27 mouse cellular contexts compared by ENCODE assay signal in genomic region chr13:3889111-3889510, GRCm38 (mm10). TPM values are rescaled to one million over a fixed set of nuclear protein-coding genes. Genes with fewer than 3 reads are reported as not detected.
DNase-seq lines count a peak whose midpoint lies in the region; ATAC-seq and TF ChIP-seq lines count a peak whose summit lies in the region.
"Had no signal": no experiment of that assay in that cellular context is flagged by ENCODE, and none has a peak within 500 bp of the region (broad histone marks: within the 10 kb centered on the region; RNA-seq: fewer than 3 reads in every experiment).

No protein-coding gene starts in this region.

- H3K27me3 ChIP-seq in kidney, embryonic 15.5 days = no peaks in the 10 kb centered on the region
- no peaks in the 10 kb centered on the region for H3K27me3 ChIP-seq in embryonic facial prominence, embryonic 13.5 days
- H3K27me3 ChIP-seq in intestine, embryonic 14.5 days (replicated peaks; ENCODE audit: control insufficient read depth, insufficient read depth, low read length) = no peaks in the 10 kb centered on the region
- H3K27me3 ChIP-seq in liver, postnatal 0 days (ENCODE audit: insufficient read depth, low read length) = no peaks in the 10 kb centered on the region
- H3K27me3 ChIP-seq in forebrain, embryonic 14.5 days (replicated peaks; ENCODE audit: control insufficient read depth, insufficient read depth, low read length) = no peaks in the 10 kb centered on the region
- H3K27me3 ChIP-seq: heart, embryonic 15.5 days; midbrain, embryonic 12.5 days; Patski had no signal

- no peak for TF ChIP-seq CTCF in liver, postnatal 0 days (IDR thresholded peaks at IDR 0.05; ENCODE audit: low read depth)

- no peak overlapping the region for H3K4me3 ChIP-seq in kidney, embryonic 15.5 days (replicated peaks)
- H3K4me3 ChIP-seq in embryonic facial prominence, embryonic 13.5 days = no peak overlapping the region
- no peak overlapping the region for H3K4me3 ChIP-seq in intestine, embryonic 14.5 days (ENCODE audit: low read depth, low read length)
- no peak overlapping the region for H3K4me3 ChIP-seq in liver, postnatal 0 days (ENCODE audit: low read depth, low read length)
- H3K4me3 ChIP-seq in forebrain, embryonic 14.5 days (ENCODE audit: low read depth, low read length) = no peak overlapping the region
- H3K4me3 ChIP-seq: heart, embryonic 15.5 days; midbrain, embryonic 12.5 days; neural tube, embryonic 15.5 days had no signal

- no peak for ATAC-seq in kidney, embryonic 15.5 days (replicated peaks; ENCODE audit: low FRiP score)
- no peak for ATAC-seq in embryonic facial prominence, embryonic 13.5 days (ENCODE audit: insufficient number of reproducible peaks, insufficient read depth, low FRiP score, low TSS enrichment, low read depth)
- no peak for ATAC-seq in intestine, embryonic 14.5 days (replicated peaks; ENCODE audit: low FRiP score, low TSS enrichment, low read depth)
- ATAC-seq in liver, postnatal 0 days = no peak
- no peak for ATAC-seq in forebrain, embryonic 14.5 days
- ATAC-seq: activated CD4-positive, CD25-positive, alpha-beta regulatory T cell, adult 4 months; forebrain, embryonic 16.5 days; hindbrain, postnatal 0 days; Patski had no signal

- WGBS in kidney, embryonic 15.5 days = 91% methylated on average over 3 of the region's 3 CpGs
- WGBS in embryonic facial prominence, embryonic 13.5 days = 90% methylated on average over 3 of the region's 3 CpGs
- WGBS in intestine, embryonic 14.5 days = 87% methylated on average over 3 of the region's 3 CpGs
- WGBS in liver, postnatal 0 days (ENCODE audit: insufficient replicate concordance) = 83% methylated on average over 3 of the region's 3 CpGs
- WGBS in forebrain, embryonic 14.5 days = 85% methylated on average over 3 of the region's 3 CpGs

- peaks cover 16% of the 10 kb centered on the region for H3K4me1 ChIP-seq in kidney, embryonic 15.5 days
- H3K4me1 ChIP-seq in embryonic facial prominence, embryonic 13.5 days = peaks cover 22% of the 10 kb centered on the region
- peaks cover 4% of the 10 kb centered on the region; the same call in 1 of the 2 replicates for H3K4me1 ChIP-seq in intestine, embryonic 14.5 days (replicated peaks; ENCODE audit: control insufficient read depth, insufficient read depth, low read length)
- H3K4me1 ChIP-seq in liver, postnatal 0 days (ENCODE audit: insufficient read depth) = peaks cover 11% of the 10 kb centered on the region
- H3K4me1 ChIP-seq in forebrain, embryonic 14.5 days (ENCODE audit: control insufficient read depth, insufficient read depth, low read length) = no peaks in the 10 kb centered on the region
- H3K4me1 ChIP-seq: midbrain, embryonic 12.5 days had no signal

- no peaks in the 10 kb centered on the region for H3K9me3 ChIP-seq in kidney, embryonic 15.5 days (replicated peaks)
- H3K9me3 ChIP-seq in embryonic facial prominence, embryonic 13.5 days = no peaks in the 10 kb centered on the region
- H3K9me3 ChIP-seq in intestine, embryonic 14.5 days (ENCODE audit: control insufficient read depth, low read length) = no peaks in the 10 kb centered on the region
- H3K9me3 ChIP-seq in liver, postnatal 0 days (ENCODE audit: low read length) = no peaks in the 10 kb centered on the region
- H3K9me3 ChIP-seq in forebrain, embryonic 14.5 days (replicated peaks; ENCODE audit: control insufficient read depth, low read length) = no peaks in the 10 kb centered on the region
- H3K9me3 ChIP-seq: heart, embryonic 15.5 days; midbrain, embryonic 12.5 days; neural tube, embryonic 15.5 days had no signal

- no peak for TF ChIP-seq EP300 in liver, postnatal 0 days (IDR thresholded peaks at IDR 0.05; ENCODE audit: low read depth)

- H3K9ac ChIP-seq in kidney, embryonic 15.5 days = no peak overlapping the region
- no peak overlapping the region for H3K9ac ChIP-seq in embryonic facial prominence, embryonic 13.5 days
- H3K9ac ChIP-seq in intestine, embryonic 14.5 days (ENCODE audit: low read length) = no peak overlapping the region
- no peak overlapping the region for H3K9ac ChIP-seq in liver, postnatal 0 days (replicated peaks)
- H3K9ac ChIP-seq in forebrain, embryonic 14.5 days (ENCODE audit: low read length) = no peak overlapping the region
- H3K9ac ChIP-seq: heart, embryonic 15.5 days; lung, embryonic 14.5 days; midbrain, embryonic 12.5 days; neural tube, embryonic 15.5 days had no signal

- H3K4me2 ChIP-seq in kidney, embryonic 15.5 days = no peak overlapping the region
- peak overlapping the region; percentile 65; the same call in 1 of the 2 replicates for H3K4me2 ChIP-seq in embryonic facial prominence, embryonic 13.5 days
- H3K4me2 ChIP-seq in intestine, embryonic 14.5 days (ENCODE audit: low read length) = 0 out of 2 replicates have a peak overlapping the region, but pooled peaks have one; percentile 61
- peak overlapping the region; percentile 38 for H3K4me2 ChIP-seq in liver, postnatal 0 days (ENCODE audit: low read depth, low read length)
- H3K4me2 ChIP-seq in forebrain, embryonic 14.5 days (ENCODE audit: low read length) = no peak overlapping the region
- H3K4me2 ChIP-seq: heart, embryonic 15.5 days; lung, embryonic 14.5 days; midbrain, embryonic 12.5 days; neural tube, embryonic 15.5 days had no signal

- H3K27ac ChIP-seq in kidney, embryonic 15.5 days = no peak overlapping the region
- no peak overlapping the region for H3K27ac ChIP-seq in embryonic facial prominence, embryonic 13.5 days
- H3K27ac ChIP-seq in intestine, embryonic 14.5 days (ENCODE audit: low read depth) = no peak overlapping the region
- H3K27ac ChIP-seq in liver, postnatal 0 days (ENCODE audit: low read depth) = no peak overlapping the region
- no peak overlapping the region for H3K27ac ChIP-seq in forebrain, embryonic 14.5 days (ENCODE audit: low read depth, low read length)
- H3K27ac ChIP-seq: heart, embryonic 15.5 days; hindbrain, postnatal 0 days; macrophage; midbrain, embryonic 12.5 days; neural tube, embryonic 15.5 days had no signal

- peak; percentile 64 for DNase-seq in kidney, adult 9 months
- DNase-seq in intestine, embryonic 14.5 days (ENCODE audit: low spot score) = no peak
- no peak for DNase-seq in liver, postnatal 0 days
- no peak for DNase-seq in forebrain, embryonic 14.5 days (ENCODE audit: low spot score)
- DNase-seq in left cerebral cortex, postnatal 10 days (ENCODE audit: extremely low spot score in 1 of 2, low spot score in 2 of 2) = no peak
- DNase-seq: adrenal gland, postnatal 14 days; cerebellum, adult 8-10 months; lung, embryonic 14.5 days had no signal

- peaks cover 46% of the 10 kb centered on the region for H3K36me3 ChIP-seq in kidney, embryonic 15.5 days
- peaks cover 46% of the 10 kb centered on the region for H3K36me3 ChIP-seq in embryonic facial prominence, embryonic 13.5 days
- H3K36me3 ChIP-seq in intestine, embryonic 14.5 days (ENCODE audit: control insufficient read depth, insufficient read depth, low read length) = peaks cover 47% of the 10 kb centered on the region
- peaks cover 46% of the 10 kb centered on the region for H3K36me3 ChIP-seq in liver, postnatal 0 days (replicated peaks; ENCODE audit: insufficient read depth, low read length)
- peaks cover 29% of the 10 kb centered on the region; the same call in 1 of the 2 replicates for H3K36me3 ChIP-seq in forebrain, embryonic 14.5 days (ENCODE audit: control insufficient read depth, insufficient read depth, low read length)

- intact Hi-C loops in left cerebral cortex, postnatal 10 days (cut with DNase I) = no loop called here

RNA-seq across cellular contexts. Expression of gene Net1, which starts 28.9 kb away (rescaled TPM):
- polyA plus RNA-seq in kidney, embryonic 15.5 days (2015; fragmentation: Nextera tagmentation; extraction: Ambion mirVana) = 61.6 and 62.9 TPM in 2 replicates
- polyA plus RNA-seq in embryonic facial prominence, embryonic 13.5 days (2015; fragmentation: Nextera tagmentation; extraction: Ambion mirVana) = 137 and 173 TPM in 2 replicates
- 83.5 and 86.4 TPM in 2 replicates for polyA plus RNA-seq in intestine, embryonic 14.5 days (2014; fragmentation: Nextera tagmentation; extraction: Ambion mirVana)
- polyA plus RNA-seq in liver, postnatal 0 days (2015; fragmentation: Nextera tagmentation; extraction: Ambion mirVana) = 44.9 and 46.5 TPM in 2 replicates
- 10.6 and 11.1 TPM in 2 replicates for polyA plus RNA-seq in forebrain, embryonic 14.5 days (2014; fragmentation: Nextera tagmentation; extraction: Ambion mirVana)
- total RNA-seq in left cerebral cortex, postnatal 10 days (2021) = 10 to 100 TPM; 14.0 to 23.5 TPM

RNA-seq across cellular contexts. Expression of gene Tubal3, which starts 29.0 kb away (rescaled TPM):
- not detected in 2 replicates for polyA plus RNA-seq in kidney, embryonic 15.5 days (2015; fragmentation: Nextera tagmentation; extraction: Ambion mirVana)
- polyA plus RNA-seq in embryonic facial prominence, embryonic 13.5 days (2015; fragmentation: Nextera tagmentation; extraction: Ambion mirVana) = 0.14 TPM in 1 of 2 replicates, not detected in the other
- 6.7 and 9.2 TPM in 2 replicates for polyA plus RNA-seq in intestine, embryonic 14.5 days (2014; fragmentation: Nextera tagmentation; extraction: Ambion mirVana)
- polyA plus RNA-seq in liver, postnatal 0 days (2015; fragmentation: Nextera tagmentation; extraction: Ambion mirVana) = 0.08 TPM in 1 of 2 replicates, not detected in the other
- not detected in 2 replicates for polyA plus RNA-seq in forebrain, embryonic 14.5 days (2014; fragmentation: Nextera tagmentation; extraction: Ambion mirVana)
- total RNA-seq in left cerebral cortex, postnatal 10 days (2021) = not detected
- total RNA-seq: adrenal gland, postnatal 14 days; granulocyte monocyte progenitor cell, adult 5-6 weeks; hematopoietic stem cell, adult 5-6 weeks; hindbrain, postnatal 0 days; layer of hippocampus, postnatal 14 days; left cerebral cortex, postnatal 25 days had no signal
- polyA plus RNA-seq: erythroblast, embryonic 14.5 days; heart, embryonic 15.5 days; hindbrain, postnatal 0 days; lung, embryonic 14.5 days; macrophage; midbrain, embryonic 12.5 days; neural tube, embryonic 15.5 days; Patski; thymus, postnatal 0 days had no signal

RNA-seq across cellular contexts. Expression of gene Calm5, which starts 35.1 kb away (rescaled TPM):
- not detected in 2 replicates for polyA plus RNA-seq in kidney, embryonic 15.5 days (2015; fragmentation: Nextera tagmentation; extraction: Ambion mirVana)
- not detected in 2 replicates for polyA plus RNA-seq in embryonic facial prominence, embryonic 13.5 days (2015; fragmentation: Nextera tagmentation; extraction: Ambion mirVana)
- polyA plus RNA-seq in intestine, embryonic 14.5 days (2014; fragmentation: Nextera tagmentation; extraction: Ambion mirVana) = not detected in 2 replicates
- polyA plus RNA-seq in liver, postnatal 0 days (2015; fragmentation: Nextera tagmentation; extraction: Ambion mirVana) = not detected in 2 replicates
- polyA plus RNA-seq in forebrain, embryonic 14.5 days (2014; fragmentation: Nextera tagmentation; extraction: Ambion mirVana) = not detected in 2 replicates
- not detected for total RNA-seq in left cerebral cortex, postnatal 10 days (2021)
- total RNA-seq: adrenal gland, postnatal 14 days; granulocyte monocyte progenitor cell, adult 5-6 weeks; hematopoietic stem cell, adult 5-6 weeks; hindbrain, postnatal 0 days; layer of hippocampus, postnatal 14 days; left cerebral cortex, postnatal 25 days had no signal
- polyA plus RNA-seq: activated CD4-positive, CD25-positive, alpha-beta regulatory T cell, adult 4 months; erythroblast, embryonic 14.5 days; forebrain, embryonic 16.5 days; heart, embryonic 15.5 days; hindbrain, postnatal 0 days; large intestine, adult 2 months; lung, embryonic 14.5 days; macrophage; midbrain, embryonic 12.5 days; neural tube, embryonic 15.5 days; Patski; small intestine, adult 2 months; stomach, embryonic 14.5 days had no signal

RNA-seq across cellular contexts. Expression of gene Calm4, which starts 51.6 kb away (rescaled TPM):
- 0.17 and 3.2 TPM in 2 replicates for polyA plus RNA-seq in kidney, embryonic 15.5 days (2015; fragmentation: Nextera tagmentation; extraction: Ambion mirVana)
- 4.1 and 4.7 TPM in 2 replicates for polyA plus RNA-seq in embryonic facial prominence, embryonic 13.5 days (2015; fragmentation: Nextera tagmentation; extraction: Ambion mirVana)
- polyA plus RNA-seq in intestine, embryonic 14.5 days (2014; fragmentation: Nextera tagmentation; extraction: Ambion mirVana) = not detected in 2 replicates
- polyA plus RNA-seq in liver, postnatal 0 days (2015; fragmentation: Nextera tagmentation; extraction: Ambion mirVana) = not detected in 2 replicates
- polyA plus RNA-seq in forebrain, embryonic 14.5 days (2014; fragmentation: Nextera tagmentation; extraction: Ambion mirVana) = not detected in 2 replicates
- not detected for total RNA-seq in left cerebral cortex, postnatal 10 days (2021)
- total RNA-seq: adrenal gland, postnatal 14 days; granulocyte monocyte progenitor cell, adult 5-6 weeks; hindbrain, postnatal 0 days; layer of hippocampus, postnatal 14 days; left cerebral cortex, postnatal 25 days had no signal
- polyA plus RNA-seq: activated CD4-positive, CD25-positive, alpha-beta regulatory T cell, adult 4 months; erythroblast, embryonic 14.5 days; forebrain, embryonic 16.5 days; large intestine, adult 2 months; lung, embryonic 14.5 days; macrophage; midbrain, embryonic 12.5 days; Patski; small intestine, adult 2 months; stomach, embryonic 14.5 days had no signal

RNA-seq across cellular contexts. Expression of gene Ucn3, which starts 56.0 kb away (rescaled TPM):
- not detected in 2 replicates for polyA plus RNA-seq in kidney, embryonic 15.5 days (2015; fragmentation: Nextera tagmentation; extraction: Ambion mirVana)
- polyA plus RNA-seq in embryonic facial prominence, embryonic 13.5 days (2015; fragmentation: Nextera tagmentation; extraction: Ambion mirVana) = not detected in 2 replicates
- 0.12 TPM in 1 of 2 replicates, not detected in the other for polyA plus RNA-seq in intestine, embryonic 14.5 days (2014; fragmentation: Nextera tagmentation; extraction: Ambion mirVana)
- polyA plus RNA-seq in liver, postnatal 0 days (2015; fragmentation: Nextera tagmentation; extraction: Ambion mirVana) = not detected in 2 replicates
- polyA plus RNA-seq in forebrain, embryonic 14.5 days (2014; fragmentation: Nextera tagmentation; extraction: Ambion mirVana) = 0.15 TPM in 1 of 2 replicates, not detected in the other
- not detected for total RNA-seq in left cerebral cortex, postnatal 10 days (2021)
- total RNA-seq: adrenal gland, postnatal 14 days; granulocyte monocyte progenitor cell, adult 5-6 weeks; hematopoietic stem cell, adult 5-6 weeks; hindbrain, postnatal 0 days; layer of hippocampus, postnatal 14 days had no signal
- polyA plus RNA-seq: activated CD4-positive, CD25-positive, alpha-beta regulatory T cell, adult 4 months; erythroblast, embryonic 14.5 days; heart, embryonic 15.5 days; lung, embryonic 14.5 days; macrophage; midbrain, embryonic 12.5 days; neural tube, embryonic 15.5 days; Patski had no signal

Comparison
In these comparisons a context has a peak if more than half of its experiments do, and no peak if none do; other contexts are left out.
1. H3K4me2 ChIP-seq: peak in embryonic facial prominence, embryonic 13.5 days (single experiment), intestine, embryonic 14.5 days (single experiment) and liver, postnatal 0 days (single experiment); none in kidney, embryonic 15.5 days (single experiment) and forebrain, embryonic 14.5 days (single experiment).